Mouse (Mus musculus) mesoderm, embryonic 11.5 days (tissue): Measurements from ENCODE around the gene Scube3.

Experiments
- DNase-seq: peaks from one replicate; pipeline ENCODE4 v3.0.0-alpha.2; 2012; ENCODE audit warnings: low read depth, low spot score

Gene Scube3

DNA sequence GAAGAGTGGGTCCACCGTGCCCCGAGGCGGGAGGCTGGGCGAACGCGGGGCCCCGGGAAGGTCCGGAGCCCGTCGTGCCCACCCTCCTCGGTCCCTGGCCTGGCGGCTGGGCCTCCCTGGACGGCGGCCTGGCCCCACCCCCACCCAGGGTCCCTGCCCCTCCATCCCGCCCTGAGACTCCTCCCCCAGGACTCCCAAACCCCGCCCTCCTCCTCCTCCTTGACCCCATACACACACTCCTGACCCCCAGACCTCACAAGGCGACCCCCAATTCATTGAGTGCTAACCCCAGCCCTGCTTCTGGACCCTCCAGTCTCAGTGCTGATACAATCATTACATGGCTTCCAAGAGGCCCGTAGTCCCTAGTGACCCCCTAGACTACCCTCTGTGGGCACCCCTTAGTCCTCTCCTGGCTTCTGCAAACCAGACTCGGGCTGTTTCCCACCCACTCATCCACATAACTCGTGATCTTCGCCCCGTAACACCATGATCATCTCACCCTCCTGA lies 35.7 kb downstream of the Scube3 start:
- peak; percentile 71 for DNase-seq

DNA sequence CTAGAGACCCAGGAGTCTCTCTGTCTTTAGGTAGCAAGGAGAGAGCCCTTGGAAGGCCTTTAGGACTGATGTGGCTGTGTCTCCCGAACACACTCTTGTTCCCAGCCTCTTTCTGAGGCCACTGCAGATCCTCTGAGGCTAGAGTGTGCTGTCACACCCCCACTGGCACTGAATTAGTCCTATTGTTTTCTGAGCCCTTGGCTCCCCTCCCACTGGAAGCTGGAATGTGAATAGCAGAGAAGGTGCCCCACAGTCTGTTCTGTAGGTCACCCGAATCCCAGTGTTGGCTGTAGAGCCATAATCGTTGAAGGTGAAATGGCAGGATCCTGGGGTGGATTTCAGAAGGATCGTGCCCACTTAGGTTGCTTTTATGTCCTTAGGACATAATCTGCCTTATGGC lies 38.4 kb downstream of the Scube3 start:
- DNase-seq: no peak

DNA sequence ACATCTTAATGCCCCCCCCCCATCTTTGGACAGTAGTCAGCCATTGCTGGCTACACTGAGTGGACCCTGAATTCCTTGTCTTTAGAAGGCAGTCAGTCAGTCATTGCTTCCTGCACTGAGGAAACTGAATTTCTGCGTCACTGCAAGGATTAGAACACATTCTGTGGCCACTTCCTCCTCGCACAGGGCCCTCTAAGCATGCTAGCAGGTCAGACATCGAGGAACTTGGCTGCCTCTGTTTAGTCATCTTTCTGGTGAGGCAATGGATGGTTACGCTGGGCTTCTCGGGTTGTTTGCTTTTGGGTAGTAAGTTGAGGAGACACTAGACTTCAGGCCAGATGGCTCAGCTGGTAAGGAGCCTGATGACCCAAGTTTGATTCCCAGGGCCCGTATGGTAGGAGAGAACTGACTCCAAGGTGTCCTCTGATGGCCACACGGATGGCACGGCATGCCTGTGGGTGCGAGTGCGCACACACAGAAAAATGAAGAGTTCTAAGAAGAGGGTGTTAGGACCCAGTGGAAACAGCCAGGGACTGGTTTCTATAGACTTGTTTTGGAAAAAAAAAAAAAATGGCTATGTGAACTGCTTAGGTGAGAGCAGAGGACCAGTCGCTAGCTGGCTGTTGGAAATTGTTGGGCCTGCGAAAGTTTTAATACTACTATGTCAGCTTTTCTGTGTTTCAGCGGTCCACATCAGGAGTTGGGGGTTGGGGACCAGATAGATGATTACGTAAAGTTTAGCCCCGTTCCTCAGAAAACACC lies 39.0 kb downstream of the Scube3 start:
- no peak for DNase-seq

DNA sequence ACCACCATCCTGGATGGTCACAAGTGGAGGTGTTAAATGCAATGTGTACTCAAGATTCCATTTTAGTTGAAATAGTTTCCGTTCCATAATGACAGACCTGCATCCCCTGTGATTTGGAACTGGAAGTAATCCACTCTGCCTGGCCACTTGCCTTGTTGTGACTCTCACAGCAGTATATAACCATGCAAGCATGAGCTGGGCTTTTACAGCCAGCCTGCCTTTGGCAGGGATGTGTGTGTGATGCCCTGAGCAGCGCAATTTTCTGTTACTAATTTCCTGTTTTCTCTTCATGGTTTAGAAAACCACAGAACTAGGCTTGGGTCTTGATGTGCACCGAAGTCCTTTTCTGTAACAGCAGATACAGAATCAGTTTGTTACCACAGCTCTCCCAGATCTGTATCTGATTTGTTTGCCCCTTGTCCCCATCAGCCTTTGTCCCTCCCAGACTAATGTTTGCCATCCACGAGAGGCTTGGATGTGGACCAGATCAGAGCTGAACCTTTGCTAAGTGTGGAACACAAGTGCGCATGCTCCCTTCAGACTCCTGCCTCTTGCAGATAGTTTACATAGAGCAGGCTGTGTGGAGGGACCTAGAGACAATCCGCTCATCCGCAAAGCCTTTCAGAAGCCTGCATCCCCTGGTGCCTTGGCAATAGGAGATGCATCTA lies 43.2 kb downstream of the Scube3 start:
- DNase-seq: no peak

DNA sequence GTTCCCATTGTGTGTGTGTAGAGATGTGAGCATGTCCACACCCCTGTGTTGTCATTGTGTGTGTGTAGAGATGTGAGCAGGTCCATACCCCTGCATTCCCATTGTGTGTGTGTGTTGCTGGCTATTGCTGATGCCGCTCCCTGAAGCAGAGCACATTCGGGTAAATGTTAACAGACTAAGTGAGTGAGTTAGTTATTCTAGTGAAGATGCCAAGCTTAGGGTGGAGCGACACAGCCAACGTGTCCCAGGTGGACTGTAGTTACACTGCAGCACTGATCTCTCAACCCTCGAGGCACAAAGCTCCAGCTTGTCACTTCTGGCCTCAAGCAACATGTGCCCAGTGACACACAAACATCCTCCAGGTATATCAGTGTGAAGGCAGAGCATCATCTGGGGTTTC lies 46.4 kb downstream of the Scube3 start:
- DNase-seq: no peak

DNA sequence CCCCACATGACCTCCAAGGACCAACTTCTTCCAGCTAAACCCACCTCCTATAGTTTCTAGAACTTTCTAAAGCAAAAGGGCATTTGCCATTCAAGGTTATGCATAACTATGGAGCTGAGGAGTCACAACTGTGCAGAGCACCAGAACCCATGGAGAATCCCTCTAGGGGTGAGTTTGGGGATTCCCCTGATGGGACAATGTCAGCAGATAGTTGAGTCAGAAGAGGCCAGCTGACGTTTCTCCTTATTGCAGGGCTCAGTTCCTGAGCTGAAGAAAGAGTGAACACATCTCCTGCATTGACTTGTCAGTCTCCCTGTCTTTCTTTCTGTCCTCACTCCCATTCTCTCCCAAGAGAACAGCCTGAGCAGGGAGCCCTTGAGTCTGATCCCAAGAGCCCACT lies 50.8 kb downstream of the Scube3 start:
- no peak for DNase-seq

DNA sequence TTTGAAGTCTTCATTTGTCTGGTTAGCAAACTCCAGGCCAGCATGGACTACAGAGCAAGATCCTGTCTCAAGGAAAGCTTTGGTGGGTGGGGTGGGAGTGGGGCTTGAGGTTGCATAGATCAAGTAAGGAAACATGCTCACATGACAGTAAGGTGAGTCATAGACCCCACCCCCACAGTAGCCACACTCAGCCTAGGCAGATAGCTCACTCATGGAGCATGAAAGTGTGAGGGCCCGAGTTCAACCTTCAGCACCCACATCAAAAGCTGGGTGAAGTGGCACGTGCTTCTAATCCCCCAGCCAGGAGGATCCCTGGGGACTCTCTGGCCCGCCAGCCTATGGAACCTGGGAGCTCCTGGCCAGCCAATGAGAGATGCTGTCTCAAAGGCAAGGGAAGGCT lies 51.6 kb downstream of the Scube3 start:
- no peak for DNase-seq

DNA sequence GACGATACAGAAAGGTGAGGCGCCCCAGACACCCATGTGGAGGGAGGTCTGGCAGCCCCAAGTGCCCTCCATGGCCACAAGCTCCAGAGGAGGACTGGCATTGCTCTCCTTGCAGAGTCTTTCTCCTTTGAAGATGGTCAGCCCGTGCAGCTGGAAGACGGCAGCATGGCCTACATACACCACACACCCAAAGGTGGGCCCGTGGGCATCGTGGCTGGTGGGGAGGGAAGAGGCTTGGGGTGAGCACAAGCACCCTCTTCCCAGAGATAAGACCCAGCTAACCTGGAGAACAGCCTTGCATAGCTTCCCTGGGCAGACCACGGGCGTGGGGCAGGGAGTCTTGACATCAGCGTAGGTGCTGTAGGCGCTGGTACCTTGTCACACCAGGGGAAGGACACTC lies 53.1 kb downstream of the Scube3 start:
- DNase-seq: no peak

DNA sequence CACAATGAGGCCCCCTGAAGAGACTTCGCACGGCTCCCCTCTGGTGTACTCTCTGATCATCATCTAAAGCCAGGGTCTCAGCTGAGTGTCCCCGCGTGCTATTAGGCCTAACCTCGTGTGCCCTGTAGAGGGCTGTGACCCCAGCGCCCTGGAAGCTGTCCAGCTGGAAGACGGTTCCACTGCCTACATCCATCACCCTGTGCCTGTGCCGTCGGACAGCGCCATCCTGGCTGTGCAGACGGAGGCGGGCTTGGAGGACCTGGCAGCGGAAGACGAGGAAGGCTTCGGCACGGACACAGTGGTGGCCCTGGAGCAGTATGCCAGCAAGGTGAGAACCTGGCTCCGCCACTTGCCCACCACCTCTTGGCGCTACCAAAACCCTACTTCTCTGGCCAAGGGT lies 55.7 kb downstream of the Scube3 start:
- DNase-seq: no peak

DNA sequence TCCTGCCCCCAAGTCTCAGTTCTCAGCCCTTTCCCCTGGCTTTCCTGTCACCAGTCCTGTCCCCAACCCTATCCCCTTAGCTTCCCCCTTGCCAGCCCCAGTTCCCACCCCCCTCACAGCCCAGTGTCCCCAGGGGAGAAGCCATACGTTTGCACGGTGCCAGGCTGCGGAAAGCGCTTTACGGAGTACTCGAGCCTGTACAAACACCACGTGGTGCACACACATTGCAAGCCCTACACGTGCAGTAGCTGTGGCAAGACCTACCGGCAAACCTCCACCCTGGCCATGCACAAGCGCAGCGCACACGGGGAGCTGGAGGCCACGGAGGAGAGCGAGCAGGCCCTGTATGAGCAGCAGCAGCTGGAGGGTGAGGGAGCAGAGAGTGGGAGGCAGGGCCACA lies 60.0 kb downstream of the Scube3 start:
- no peak for DNase-seq

DNA sequence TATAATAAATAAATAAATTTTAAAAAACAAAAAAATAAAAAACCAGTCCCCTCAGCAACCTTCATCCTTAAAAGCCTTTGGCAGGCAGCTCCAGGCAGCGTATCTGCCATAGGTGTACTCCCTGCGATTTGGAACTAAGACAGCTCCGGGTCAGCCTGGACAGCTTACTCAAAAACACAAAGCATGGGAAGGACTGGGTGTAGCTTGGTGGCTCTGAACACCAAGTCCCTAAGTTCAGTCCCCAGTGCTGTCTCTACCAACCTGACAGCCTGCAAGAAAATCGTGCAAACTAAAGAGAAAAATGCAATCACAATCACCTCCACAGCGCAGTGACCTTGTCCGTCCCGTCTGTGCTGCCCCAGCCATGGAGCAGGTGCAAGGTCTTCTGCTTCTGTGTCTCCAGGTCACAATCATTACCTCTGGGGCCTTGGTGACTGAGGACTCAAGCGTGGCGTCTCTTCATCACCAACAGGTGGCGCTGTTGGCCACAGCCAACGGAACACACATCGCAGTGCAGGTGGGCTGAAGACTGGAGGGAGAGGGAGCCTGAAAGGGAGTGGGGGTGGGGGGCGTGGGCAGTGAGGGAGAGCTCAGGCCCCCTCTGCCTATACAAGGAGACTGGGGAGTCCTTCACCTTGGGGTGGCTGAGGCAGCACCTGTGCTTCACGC lies 62.2 kb downstream of the Scube3 start:
- peak; percentile 81 for DNase-seq

DNA sequence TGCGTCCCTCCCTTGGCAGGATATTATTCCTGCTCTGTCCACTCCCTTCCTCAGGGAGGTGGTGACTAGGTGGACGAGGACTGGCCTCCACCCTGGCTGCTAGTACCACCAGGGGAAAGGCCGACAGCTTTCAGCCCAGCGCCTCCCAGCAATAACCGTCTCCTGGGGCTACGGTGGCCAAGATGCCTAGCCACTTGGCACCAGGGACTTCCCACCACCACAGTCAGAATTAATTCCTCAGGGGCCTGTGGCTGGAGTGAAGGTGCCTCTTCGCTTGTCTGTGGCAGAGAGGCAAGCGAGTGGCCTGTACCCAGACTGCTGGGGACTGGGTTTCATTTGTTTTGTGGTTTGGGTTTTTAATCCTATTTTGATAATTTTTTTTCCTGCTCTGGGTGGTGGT lies 63.5 kb downstream of the Scube3 start:
- no peak for DNase-seq

DNA sequence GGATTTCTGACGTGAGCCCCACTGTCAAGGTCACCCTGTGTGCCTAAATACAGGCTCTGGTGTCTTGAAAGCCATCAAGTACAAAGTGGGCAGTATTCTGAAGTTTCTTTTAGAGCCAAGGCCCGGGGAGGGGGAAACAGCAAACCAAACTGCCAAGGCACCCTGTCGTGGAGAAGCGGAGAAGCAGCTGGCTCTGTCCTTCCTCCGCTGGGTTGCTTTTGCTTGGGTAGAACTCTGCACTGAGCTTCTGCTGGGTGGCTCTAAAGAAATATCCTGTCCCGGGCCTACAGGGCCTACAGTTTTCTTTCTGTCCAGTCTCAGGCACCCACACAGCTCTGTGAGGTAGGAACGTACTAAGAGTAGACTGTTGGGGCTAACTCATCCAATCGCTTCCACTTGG lies 65.2 kb downstream of the Scube3 start:
- DNase-seq: no peak

DNA sequence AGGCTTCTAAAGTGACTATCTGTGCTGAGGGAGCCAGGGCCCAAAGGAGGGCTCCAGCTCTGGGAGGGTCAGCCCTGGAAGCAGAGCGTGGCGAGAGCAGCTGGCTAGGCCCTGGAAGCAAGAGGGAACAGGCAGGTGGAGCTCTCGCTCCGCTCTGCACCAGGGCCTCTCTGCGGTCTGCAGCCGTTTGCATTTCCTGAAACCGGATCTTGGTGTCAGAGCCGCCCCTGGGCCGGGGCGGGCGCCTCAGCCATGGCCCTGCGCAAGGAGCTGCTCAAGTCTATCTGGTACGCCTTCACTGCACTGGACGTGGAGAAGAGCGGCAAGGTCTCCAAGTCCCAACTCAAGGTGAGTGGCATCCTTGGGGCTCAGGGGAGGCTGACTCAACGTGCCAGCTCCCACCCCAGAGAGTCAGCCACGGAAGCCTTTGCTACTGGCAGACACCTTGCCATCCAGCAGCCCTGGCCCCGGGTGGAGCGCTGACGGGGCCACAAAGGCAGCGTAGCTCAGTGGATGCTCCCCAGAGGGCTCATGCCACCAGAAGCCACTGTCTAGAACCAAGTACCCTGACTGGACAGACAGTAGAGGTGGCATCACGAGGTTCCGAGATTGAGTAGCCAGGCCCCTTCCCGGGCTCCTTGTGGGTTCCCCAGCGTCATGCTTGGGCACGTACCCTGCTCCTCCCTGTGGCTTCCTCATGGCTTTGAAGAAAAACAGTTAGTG lies 65.8 kb downstream of the Scube3 start, which contains the start of gene Def6:
Def6 (plus strand) TSS at position 188 of the 723 bp plus-strand sequence.
- peak; percentile 78 for DNase-seq

DNA sequence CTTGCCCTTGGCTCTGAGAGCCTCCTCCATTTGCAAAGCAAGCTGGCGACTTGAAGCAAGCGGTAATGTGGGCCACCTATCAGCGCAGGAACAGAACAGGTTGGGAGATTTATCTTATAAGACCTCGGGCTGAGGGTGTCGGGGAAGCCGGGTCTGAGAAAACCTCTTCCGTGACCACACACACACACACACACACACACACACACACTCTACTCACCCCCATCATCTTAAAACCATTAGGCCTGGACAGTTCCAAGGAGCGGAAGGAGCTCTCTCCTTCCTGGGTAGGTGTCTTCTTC lies 66.3 kb downstream of the Scube3 start:
- no peak for DNase-seq

DNA sequence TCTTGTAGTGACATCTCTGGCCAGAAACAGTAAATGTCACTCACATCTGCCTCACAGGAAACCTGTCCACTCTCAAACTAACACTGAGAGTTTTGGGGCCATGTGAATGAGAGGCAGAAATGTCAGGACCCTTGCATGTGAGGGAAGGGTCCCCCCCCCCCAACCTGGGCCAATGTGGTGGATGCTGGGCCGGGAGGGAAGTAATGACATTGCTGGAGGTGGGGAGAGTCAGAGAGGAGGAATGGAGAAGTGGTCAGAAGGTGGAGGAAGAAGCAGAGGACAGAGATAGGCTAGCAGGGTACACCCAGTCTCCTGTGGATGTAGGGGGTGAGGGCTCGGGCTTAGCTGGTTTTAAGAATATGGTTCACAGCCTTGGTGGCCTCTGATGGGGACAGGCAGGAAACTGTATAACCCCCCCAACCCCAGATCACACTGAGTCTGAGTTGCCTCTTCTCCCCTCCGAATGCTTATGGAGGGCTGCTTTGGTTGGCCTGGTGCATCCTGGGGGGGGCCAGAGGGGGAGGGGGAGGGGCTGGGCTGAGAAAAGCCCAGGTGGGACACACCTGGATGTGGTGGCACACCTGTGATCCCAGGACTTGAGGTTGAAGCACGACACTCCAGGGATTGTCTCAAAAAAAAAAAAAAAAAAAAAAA lies 67.6 kb downstream of the Scube3 start:
- no peak for DNase-seq

DNA sequence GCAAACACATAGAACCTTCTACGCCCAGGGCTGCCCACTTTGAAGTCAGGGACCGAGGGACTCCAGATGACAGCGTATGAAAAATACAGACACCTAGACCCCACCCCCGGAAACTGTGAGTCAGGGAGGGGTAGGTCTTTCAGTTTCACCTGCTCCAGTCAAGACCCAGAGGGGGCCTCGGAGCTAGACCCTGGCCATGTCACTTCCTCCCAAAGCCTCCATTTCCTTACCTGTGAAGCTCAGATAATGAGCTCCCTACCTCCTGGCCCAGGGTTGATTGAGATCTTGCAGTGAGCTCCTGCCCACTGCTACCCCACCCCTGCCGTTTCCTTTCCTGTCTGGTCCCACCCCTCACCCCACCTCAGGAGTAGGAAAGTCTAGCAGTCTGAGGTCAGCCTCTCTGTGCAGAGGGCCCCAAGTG lies 70.0 kb downstream of the Scube3 start:
- no peak for DNase-seq

DNA sequence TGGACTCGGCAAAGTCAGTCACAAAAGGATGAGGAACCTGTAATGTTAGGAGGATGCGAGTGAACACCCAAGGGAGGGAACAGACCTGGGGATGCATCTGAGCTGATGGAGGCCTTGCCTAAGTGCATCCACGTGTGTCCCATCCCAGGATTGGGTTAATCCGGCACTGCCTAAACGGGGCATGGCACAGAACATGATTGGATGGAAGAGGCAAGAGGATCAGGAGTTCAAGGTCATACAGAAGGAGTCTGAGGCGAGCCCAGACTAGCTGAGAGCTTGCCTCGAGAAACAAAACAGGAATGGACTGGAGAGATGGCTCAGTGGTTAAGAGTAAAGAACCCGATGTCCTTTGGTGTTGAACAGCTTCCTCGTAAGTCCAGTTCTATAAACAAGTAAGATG lies 70.5 kb downstream of the Scube3 start:
- DNase-seq: no peak

DNA sequence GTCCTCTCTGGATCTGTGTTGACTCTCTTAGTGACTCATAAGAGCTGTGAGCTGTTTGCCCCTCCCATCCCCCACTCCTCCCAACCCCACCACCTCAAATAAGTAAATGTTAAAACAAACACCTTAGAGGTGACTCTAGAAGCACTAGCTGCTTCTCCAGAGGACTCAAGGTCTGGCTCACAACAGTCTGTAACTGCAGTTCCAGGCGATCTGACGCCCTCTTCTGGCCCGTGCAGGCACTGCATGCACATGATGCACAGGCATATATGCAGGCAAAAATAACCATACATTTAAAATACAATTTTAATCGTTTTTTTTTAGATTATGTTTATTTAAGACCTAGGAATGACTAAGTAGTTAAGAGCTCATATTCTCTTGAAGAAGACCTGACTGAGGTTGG lies 71.3 kb downstream of the Scube3 start:
- DNase-seq: no peak

DNA sequence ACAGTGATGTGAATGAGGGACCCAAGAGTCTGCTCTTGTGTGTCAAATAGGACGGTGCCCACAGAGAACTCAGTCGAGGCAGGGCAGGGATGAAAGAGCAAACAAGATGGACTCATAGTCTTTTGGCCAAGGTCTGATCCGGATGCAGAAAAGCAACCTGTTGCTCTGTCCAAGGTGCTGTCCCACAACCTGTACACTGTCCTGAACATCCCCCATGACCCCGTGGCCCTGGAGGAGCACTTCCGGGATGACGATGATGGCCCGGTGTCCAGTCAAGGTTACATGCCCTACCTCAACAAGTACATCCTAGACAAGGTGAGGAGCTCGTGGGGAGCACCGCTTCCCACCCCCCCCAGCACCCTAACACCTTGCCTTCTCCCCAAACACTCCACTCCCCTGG lies 74.8 kb downstream of the Scube3 start:
- DNase-seq: no peak
